Mouse (Mus musculus) liver, postnatal 0 days (tissue): Measurements from ENCODE around the gene Lrrc1.

ENCODE experiments used
- CTCF ChIP-seq: sonication (generic); IDR thresholded peaks from 2 replicates; pipeline ENCODE4 v1.5.1; 2016; ENCODE audit warnings: antibody characterized with exemption, low read depth
- EP300 ChIP-seq: IDR thresholded peaks from 2 replicates; pipeline ENCODE4 v1.6.1; 2016; ENCODE audit warnings: antibody characterized with exemption, low read depth, mild to moderate bottlenecking

DNA sequence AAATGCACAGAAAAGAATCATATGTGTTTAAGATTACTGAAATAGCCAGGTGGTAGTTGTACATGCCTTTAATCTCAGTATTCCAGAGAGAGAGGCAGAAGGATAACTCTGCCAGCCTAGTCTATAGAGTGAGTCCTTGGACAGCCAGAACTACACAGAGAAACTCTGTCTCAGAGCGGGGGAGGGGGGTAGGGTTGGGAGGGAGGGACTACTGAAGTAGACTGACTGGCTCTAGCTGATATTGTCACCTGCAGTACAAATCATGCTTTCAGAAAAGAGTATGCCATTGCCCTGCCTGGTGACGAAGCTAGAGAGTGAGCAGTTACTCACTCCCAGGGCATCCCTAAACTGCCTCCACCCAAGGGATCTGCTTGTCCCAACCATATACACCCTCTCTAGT, 125.9 kb downstream of the Lrrc1 start:
- TF ChIP-seq CTCF (no peak), EP300 (no peak)
